Mouse (Mus musculus): ENCODE measurements around the gene Desi1. TPM values are rescaled to one million over a fixed set of nuclear protein-coding genes. Genes with fewer than 3 reads are reported as not detected.
"Not testable (repeated sequence)": the region's sequence is repeated elsewhere in the genome, so short reads cannot be mapped to it uniquely, and the experiment has no call there.

Desi1 gene
- polyA plus RNA-seq, 2 experiments from 2014 or later: 7.8 to 10.2 TPM

- ATAC-seq: no peak
Measured at GRCm38 (mm10) chr15:82017461-82017860, 16.2 kb downstream of the Desi1 start.

- no peak for ATAC-seq
Measured at GRCm38 (mm10) chr15:82016830-82017229, 16.8 kb downstream of the Desi1 start.

DNA sequence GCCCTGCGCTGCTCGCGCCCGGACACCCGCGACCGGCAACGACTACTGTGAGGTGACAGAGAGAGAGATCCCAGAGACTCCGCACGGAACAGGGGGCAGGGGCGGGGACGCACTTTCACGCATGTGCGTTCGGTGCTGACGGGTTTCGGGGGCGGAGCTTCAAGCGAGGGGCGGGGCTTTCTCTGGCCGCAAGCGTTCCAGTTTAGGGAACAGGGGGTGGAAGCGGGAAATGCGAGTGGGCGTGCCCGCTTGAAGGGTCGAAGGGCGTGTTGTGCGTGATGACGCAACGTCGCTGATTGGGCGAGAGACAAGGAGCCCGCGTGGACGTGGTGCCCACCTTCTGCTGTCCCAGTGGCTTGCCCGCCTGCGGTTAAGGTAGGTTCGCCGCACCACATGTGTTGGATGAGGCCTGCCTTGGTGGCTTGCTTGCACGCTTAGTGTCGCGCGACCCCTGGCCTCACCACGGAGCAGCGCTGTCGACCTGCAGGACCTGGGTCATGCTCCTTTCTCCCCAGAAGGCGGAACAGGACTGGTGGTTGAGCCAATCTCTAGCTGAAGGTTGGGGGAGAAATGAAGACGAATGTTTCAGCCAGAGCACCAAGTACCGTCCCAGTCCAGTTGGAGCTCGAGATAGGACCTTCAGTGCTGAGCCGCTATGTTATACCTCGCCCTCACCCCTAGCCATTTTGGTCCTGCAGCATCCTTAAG, 17.4 kb downstream of the Desi1 start:
- peak; percentile 89 for ATAC-seq

DNA sequence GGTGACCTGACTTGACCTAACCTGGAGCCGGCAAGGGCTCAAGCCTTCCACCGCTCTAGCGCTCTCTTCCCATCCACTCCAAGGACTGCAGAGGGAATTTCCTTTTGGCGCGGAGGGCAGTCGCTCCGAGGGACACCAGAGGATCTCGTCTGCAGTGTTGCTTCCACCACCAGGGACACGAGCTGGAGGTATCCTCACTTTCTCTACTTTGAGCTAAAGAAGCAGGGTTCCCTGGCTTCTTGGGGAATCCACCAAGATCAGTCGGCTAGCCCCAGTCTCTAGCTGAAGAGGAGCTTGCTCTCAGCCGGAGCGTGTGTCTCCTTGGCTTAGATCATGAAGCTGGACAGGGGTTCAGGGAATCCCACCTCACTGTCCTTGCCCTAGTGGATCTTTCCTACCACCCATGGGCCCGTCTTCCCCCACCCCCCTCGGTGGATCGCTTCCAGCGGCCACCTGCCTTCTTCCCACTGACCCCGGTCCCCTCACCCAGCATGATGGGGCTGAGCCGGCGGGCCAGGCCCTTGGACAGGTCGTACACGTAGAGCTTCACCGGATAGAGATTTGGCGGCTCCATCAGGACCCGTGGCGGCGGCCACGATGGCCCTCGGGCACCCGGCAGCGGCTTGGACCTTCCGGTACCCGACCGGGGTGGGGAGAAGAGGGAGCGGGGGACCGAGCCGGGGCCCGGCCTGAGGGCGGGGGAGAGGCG, 18.1 kb downstream of the Desi1 start:
- peak; percentile 10 for ATAC-seq

- no peak for ATAC-seq
Measured at GRCm38 (mm10) chr15:82014745-82015391, 18.8 kb downstream of the Desi1 start.

DNA sequence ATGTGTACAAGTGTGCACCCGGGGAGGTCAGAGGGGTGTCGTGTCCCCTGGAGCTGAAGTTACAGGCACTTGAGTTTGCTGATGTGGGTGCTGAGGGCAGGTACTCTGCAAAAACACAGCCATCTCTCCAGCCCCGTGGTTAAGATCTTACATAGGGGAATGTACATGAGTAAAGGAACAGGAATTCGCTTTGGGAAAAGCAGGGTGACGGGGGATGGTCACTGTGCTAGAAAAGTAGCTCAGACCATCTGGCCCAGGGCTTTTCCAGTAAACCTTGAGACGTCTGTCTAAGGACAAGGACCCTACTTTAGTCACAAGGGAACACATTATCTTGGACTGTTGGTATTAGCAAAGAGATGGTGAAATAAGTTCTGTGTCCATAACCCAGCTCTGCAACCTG, 21.7 kb downstream of the Desi1 start:
- ATAC-seq: no peak

DNA sequence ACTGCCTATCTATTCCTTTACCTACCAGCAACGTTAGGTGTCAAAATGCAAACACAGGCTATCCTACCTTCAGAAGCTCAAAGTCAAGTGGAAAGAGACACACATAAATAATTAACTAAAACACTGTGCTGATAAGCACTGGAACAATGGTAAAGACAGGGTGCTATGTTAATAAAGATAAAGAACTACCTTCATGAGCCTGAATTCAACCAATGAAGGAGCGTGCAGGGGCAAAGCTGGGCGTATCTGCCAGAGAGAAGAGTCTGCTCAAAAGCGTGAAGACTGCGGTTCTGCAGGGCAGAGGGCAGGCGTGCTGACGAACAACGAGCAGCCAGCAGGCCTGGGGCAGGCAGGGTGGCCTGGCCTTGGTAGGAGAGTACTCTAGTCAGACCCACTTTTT, 29.4 kb downstream of the Desi1 start:
- ATAC-seq: no peak

DNA sequence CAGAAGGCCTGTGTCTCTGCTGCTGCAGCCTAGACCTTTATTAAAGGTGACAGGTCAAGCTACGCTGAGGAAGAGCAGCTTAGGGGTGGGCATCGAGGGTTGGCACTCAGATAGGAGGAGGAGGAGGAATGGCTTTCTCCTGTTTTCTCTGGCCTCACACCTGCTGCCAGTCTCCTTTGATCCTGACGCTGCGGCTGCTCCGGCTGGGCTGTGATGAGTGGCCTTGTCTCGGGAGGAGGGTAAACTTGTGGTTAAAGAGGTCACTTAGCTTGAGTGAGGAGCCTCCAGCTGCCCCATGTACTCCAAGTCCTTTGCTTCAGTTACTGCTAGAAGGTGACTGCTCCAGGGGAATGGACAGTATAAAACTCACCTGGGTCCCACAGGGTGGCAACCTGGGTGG, 39.7 kb downstream of the Desi1 start:
- no peak for ATAC-seq

DNA sequence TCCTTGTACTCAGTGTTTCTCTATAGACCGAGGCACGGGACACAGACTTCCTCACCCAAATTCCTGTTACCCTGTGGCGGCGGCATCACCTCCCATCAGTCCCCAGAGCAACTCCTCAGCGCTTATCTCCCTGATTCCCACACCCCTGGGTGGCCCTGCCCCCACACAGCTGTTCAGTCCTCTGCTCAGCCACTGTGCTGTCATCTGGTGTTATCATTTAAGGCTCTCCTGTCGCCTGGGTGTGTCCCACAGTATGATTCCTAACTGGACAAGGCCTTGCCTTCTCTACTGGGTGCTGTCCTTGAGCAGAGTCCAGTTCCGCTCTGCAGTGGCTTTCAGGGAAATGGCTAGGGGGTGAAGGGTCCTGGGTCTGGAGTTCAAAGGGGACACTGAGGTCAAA, 43.1 kb downstream of the Desi1 start:
- no peak for ATAC-seq

- peak; percentile 49 for ATAC-seq
Measured at GRCm38 (mm10) chr15:81989371-81990062, 44.1 kb downstream of the Desi1 start.

GRCm38 (mm10) chr15:81987646-81988045, 46.0 kb downstream of the Desi1 start, which contains the start of gene Xrcc6:
Gene Xrcc6 (plus strand): TSS chr15:81987835.
- ATAC-seq: no peak

GRCm38 (mm10) chr15:81985267-81986161, 48.1 kb downstream of the Desi1 start:
- no peak for ATAC-seq

- no peak for ATAC-seq
Measured at GRCm38 (mm10) chr15:81982173-81982572, 51.5 kb downstream of the Desi1 start.

- no peak for ATAC-seq
Measured at GRCm38 (mm10) chr15:81980321-81980720, 53.3 kb downstream of the Desi1 start, which contains the start of gene 1700029P11Rik. Gene 1700029P11Rik (plus strand): TSS chr15:81980540.

DNA sequence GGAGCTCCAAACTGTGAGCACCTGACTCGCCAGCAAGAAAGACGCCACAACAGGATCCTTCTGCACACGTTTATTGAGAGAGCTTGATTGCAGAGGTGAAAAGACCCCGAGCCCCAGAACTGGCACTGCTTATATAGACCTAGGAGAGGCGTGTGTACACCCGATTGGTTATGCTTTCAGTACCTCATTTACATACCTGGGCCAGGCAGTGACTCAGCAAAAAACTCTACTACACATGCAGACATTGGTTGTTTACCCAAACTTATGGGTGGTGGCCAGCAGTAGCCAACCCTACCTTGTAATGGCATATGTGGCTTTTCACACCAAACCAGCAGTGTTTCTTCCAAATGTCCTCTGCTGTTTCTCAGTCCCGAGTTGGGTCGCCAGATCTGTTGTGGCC, 58.5 kb downstream of the Desi1 start:
- ATAC-seq: not testable (repeated sequence)

- not testable (repeated sequence) for ATAC-seq
Measured at GRCm38 (mm10) chr15:81970498-81970897, 63.2 kb downstream of the Desi1 start.

GRCm38 (mm10) chr15:81969635-81970034, 64.0 kb downstream of the Desi1 start:
- not testable (repeated sequence) for ATAC-seq

DNA sequence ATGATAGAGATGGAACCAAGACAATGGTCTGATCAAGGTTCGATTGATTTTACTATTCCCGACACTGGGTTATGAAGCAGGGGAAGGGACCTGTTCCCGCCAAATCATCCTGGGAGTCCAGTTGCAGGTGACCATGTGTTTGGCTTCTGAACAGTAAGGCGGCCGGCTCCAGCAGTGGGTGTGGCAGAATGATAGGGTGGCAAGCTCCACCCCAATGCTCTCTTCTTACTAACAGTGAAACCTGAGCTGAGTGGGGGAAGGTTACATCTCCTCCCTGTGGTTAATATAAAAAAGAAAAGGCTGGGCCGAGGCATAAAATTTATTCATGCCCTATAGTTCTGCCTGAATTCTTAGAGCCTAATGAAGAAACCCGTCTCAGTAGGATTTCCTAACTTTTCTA, 64.5 kb downstream of the Desi1 start:
- ATAC-seq: no peak

DNA sequence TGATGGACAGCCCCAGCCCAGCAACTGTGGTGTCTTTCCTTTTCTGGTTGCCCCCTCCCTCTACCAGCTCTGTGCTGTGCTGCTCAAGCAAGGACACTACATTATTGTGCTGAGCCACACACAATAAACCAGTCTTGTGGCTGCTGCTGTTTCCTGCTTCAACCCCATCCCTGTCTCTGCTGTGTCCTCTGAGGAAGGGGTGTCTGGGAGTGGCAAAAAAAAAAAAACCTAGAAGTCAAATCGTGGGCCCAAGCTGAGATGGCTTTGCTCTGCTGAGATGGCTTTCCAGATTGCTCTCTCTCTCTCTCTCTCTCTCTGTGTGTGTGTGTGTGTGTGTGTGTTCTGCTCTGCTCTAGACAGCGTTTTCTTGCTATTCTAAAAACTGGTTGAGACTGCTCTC, 65.2 kb downstream of the Desi1 start:
- ATAC-seq: no peak

DNA sequence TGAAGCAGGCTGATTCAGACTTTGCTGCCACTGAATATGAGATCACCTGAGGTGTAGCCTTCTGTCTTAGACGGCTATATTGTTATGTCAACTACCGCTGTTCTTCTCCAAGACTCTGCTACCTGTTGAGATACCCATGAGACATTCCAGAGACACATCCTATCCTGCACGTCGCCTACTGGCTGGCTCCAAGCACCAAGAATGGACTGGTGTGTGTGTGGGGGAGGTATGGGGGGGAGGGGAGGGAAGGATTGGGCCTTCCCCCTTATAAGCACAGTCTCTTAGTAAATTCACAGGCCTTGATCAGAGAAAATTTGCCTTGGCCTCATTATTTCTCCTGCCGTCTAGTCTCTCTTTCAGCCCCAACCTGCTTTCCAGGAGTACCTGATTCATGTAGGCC, 65.8 kb downstream of the Desi1 start:
- ATAC-seq: no peak

GRCm38 (mm10) chr15:81966062-81966829, 67.4 kb downstream of the Desi1 start:
- ATAC-seq: no peak

All from CD4-positive, CD25-positive, alpha-beta regulatory T cell, adult 4 months (primary cell).